Mouse (Mus musculus): ENCODE results near the gene Zcchc2. TPM values are rescaled to one million over a fixed set of nuclear protein-coding genes. Genes with fewer than 3 reads are reported as not detected.

The Zcchc2 gene
- total and polyA plus RNA-seq, 3 experiments, result 6.8 to 12.6 (median 7.8) TPM

DNA sequence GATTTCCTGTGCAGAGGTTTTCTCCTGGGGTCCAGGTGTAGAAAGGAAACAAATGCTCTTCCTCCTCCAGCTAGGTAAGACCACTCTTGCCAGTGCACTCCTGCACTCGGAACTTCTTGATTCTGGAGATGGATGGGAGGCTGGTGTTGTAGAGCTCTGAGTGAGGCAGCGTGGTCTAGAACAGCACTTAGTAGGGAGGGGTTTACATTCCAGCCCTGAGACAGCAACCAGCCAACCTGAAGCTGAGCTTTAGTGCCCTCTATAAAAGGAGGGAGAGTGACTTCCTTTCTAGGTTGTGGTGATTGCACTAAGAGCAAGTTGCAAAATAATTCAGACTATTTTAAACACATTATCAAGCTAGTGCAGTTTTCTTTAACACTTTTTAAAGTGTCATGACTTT lies 5.8 kb downstream of the Zcchc2 start:
- TF ChIP-seq ZKSCAN1 (IDR thresholded peaks at IDR 0.05; ENCODE audit: borderline replicate concordance, low read depth, low read length) (peak; percentile 23; the same call in 1 of the 2 replicates), TCF12 (IDR thresholded peaks at IDR 0.05; ENCODE audit: low read depth, low read length) (no peak)
- H3K27ac ChIP-seq (ENCODE audit: insufficient read depth, low read depth), result no peak overlapping the region
- H3K4me2 ChIP-seq (ENCODE audit: insufficient read depth, low read depth, poor library complexity, severe bottlenecking), result no peak overlapping the region
- peaks cover 39% of the 10 kb centered on the region for H3K79me2 ChIP-seq (replicated peaks; ENCODE audit: control insufficient read depth, extremely low read depth, insufficient read depth, poor library complexity, severe bottlenecking)
- in situ Hi-C loops (cut with MboI; ENCODE audit: low pct_ligation_motif_present, low pct_unique_long_range_greater_than_20kb, low sequenced_read_pairs), result no loop called here
- no peaks in the 10 kb centered on the region for H3K9me3 ChIP-seq (replicated peaks; ENCODE audit: low read length)
- no peak overlapping the region for H3K4me3 ChIP-seq (replicated peaks in 1 of 3; ENCODE audit: low read depth in 2 of 3, low read length in 2 of 3, poor library complexity in 1 of 3)
- H3K9ac ChIP-seq (ENCODE audit: insufficient read depth, low read depth), result no peak overlapping the region
- dilution Hi-C loops (cut with MboI; ENCODE audit: extremely low pct_ligation_motif_present, extremely low pct_unique_long_range_greater_than_20kb, low sequenced_read_pairs), result no loop called here
- no peak for DNase-seq (ENCODE audit: extremely low read depth)
- H3K27me3 ChIP-seq (replicated peaks), result no peaks in the 10 kb centered on the region
- H3K36me3 ChIP-seq (replicated peaks in 1 of 2; ENCODE audit: control insufficient read depth in 1 of 2, insufficient read depth in 1 of 2, low read length in 1 of 2), result peaks cover 0 to 19% of the 10 kb centered on the region in 2 experiments
- peaks cover 3 to 50% of the 10 kb centered on the region in 2 experiments; a peak in 3 of 4 replicates for H3K4me1 ChIP-seq (ENCODE audit: control insufficient read depth in 1 of 2, insufficient read depth in 2 of 2)

DNA sequence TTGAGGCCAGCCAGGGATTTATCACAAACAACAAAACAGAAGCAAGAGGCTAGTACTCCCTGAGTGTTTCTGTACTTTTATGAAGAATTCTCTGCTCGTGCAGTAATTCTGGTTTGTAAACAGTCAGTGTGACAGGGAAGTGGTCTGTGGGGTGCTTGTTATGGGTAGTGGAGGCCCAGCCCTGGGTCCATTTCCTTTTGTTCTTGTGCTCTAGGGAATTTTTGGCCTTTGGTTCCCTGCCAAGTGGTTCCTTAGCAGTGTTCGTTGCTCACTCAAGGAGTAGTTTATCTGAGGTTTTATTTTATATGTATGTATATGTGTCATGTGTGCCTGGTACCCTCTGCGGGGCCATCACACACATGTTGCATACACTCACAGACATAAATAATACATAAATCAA lies 7.1 kb downstream of the Zcchc2 start:
- H3K79me2 ChIP-seq (replicated peaks; ENCODE audit: control insufficient read depth, extremely low read depth, insufficient read depth, poor library complexity, severe bottlenecking), result peaks cover 28% of the 10 kb centered on the region
- no peaks in the 10 kb centered on the region for H3K27me3 ChIP-seq (replicated peaks)
- H3K9ac ChIP-seq (ENCODE audit: insufficient read depth, low read depth), result no peak overlapping the region
- H3K27ac ChIP-seq (ENCODE audit: insufficient read depth, low read depth), result no peak overlapping the region
- peaks cover 0 to 29% of the 10 kb centered on the region in 2 experiments for H3K36me3 ChIP-seq (replicated peaks in 1 of 2; ENCODE audit: control insufficient read depth in 1 of 2, insufficient read depth in 1 of 2, low read length in 1 of 2)
- H3K9me3 ChIP-seq (replicated peaks; ENCODE audit: low read length), result no peaks in the 10 kb centered on the region
- in situ Hi-C loops (cut with MboI; ENCODE audit: low pct_ligation_motif_present, low pct_unique_long_range_greater_than_20kb, low sequenced_read_pairs), result no loop called here
- DNase-seq (ENCODE audit: extremely low read depth), result no peak
- H3K4me2 ChIP-seq (ENCODE audit: insufficient read depth, low read depth, poor library complexity, severe bottlenecking), result no peak overlapping the region
- TF ChIP-seq UBTF (IDR thresholded peaks at IDR 0.05; ENCODE audit: low read depth, low read length) (no peak), ZKSCAN1 (IDR thresholded peaks at IDR 0.05; ENCODE audit: borderline replicate concordance, low read depth, low read length) (no peak), USF1 (IDR thresholded peaks at IDR 0.05; ENCODE audit: low read depth, low read length) (no peak), BHLHE40 (IDR thresholded peaks at IDR 0.05; ENCODE audit: low read depth, low read length) (no peak), MYC (IDR thresholded peaks at IDR 0.05; ENCODE audit: low read depth, low read length) (no peak), CHD1 (IDR thresholded peaks at IDR 0.05; ENCODE audit: low read depth, low read length) (no peak), TCF12 (IDR thresholded peaks at IDR 0.05; ENCODE audit: low read depth, low read length) (no peak), MAFK (IDR thresholded peaks at IDR 0.05; ENCODE audit: insufficient replicate concordance, low read length) (no peak), EP300 (IDR thresholded peaks at IDR 0.05; ENCODE audit: low read length) (no peak), MAX (IDR thresholded peaks at IDR 0.05; ENCODE audit: low read length) (no peak), E2F4 (IDR thresholded peaks at IDR 0.05; ENCODE audit: insufficient replicate concordance, low read depth, low read length) (no peak), RCOR1 (conservative IDR thresholded peaks at IDR 0.05; ENCODE audit: low read depth, low read length) (no peak), POLR2AphosphoS2 (IDR thresholded peaks at IDR 0.05; ENCODE audit: low read depth, low read length) (no peak)
- H3K4me3 ChIP-seq (replicated peaks in 1 of 3; ENCODE audit: low read depth in 2 of 3, low read length in 2 of 3, poor library complexity in 1 of 3), result no peak overlapping the region
- dilution Hi-C loops (cut with MboI; ENCODE audit: extremely low pct_ligation_motif_present, extremely low pct_unique_long_range_greater_than_20kb, low sequenced_read_pairs), result no loop called here
- peaks cover 3 to 50% of the 10 kb centered on the region in 2 experiments; a peak in 3 of 4 replicates for H3K4me1 ChIP-seq (ENCODE audit: control insufficient read depth in 1 of 2, insufficient read depth in 2 of 2)

DNA sequence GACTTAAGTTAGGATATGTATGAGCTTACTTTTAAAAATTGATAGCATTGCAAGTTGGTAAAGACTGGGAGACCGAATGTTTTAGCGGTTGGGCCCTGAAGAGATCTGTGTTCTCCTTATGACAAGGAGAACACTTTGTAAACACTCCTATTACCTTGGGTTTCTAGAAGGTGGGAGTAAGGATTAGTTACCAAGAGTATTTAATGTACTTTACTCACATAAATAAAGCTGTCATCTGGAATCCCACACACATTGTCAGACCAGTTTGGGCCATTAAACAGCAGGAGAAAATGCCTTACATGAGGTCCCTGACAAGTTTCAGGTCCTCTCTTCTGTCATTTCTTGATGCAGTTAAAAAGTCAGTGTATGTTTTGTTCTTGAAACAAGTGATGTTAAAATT lies 9.6 kb downstream of the Zcchc2 start:
- Histone ChIP-seq H3K27me3 (replicated peaks) (no peaks in the 10 kb centered on the region), H3K27ac (ENCODE audit: insufficient read depth, low read depth) (no peak overlapping the region), H3K4me1 (ENCODE audit: control insufficient read depth in 1 of 2, insufficient read depth in 2 of 2) (peaks cover 3 to 44% of the 10 kb centered on the region in 2 experiments; a peak in 3 of 4 replicates), H3K4me3 (replicated peaks in 1 of 3; ENCODE audit: low read depth in 2 of 3, low read length in 2 of 3, poor library complexity in 1 of 3) (no peak overlapping the region), H3K9ac (ENCODE audit: insufficient read depth, low read depth) (no peak overlapping the region), H3K36me3 (replicated peaks in 1 of 2; ENCODE audit: control insufficient read depth in 1 of 2, insufficient read depth in 1 of 2, low read length in 1 of 2) (peaks cover 18 to 52% of the 10 kb centered on the region in 2 experiments), H3K9me3 (replicated peaks; ENCODE audit: low read length) (no peaks in the 10 kb centered on the region), H3K79me2 (replicated peaks; ENCODE audit: control insufficient read depth, extremely low read depth, insufficient read depth, poor library complexity, severe bottlenecking) (peaks cover 14% of the 10 kb centered on the region), H3K4me2 (ENCODE audit: insufficient read depth, low read depth, poor library complexity, severe bottlenecking) (no peak overlapping the region)
- in situ Hi-C loops (cut with MboI; ENCODE audit: low pct_ligation_motif_present, low pct_unique_long_range_greater_than_20kb, low sequenced_read_pairs), result no loop called here
- no peak for TF ChIP-seq ZMIZ1 (IDR thresholded peaks at IDR 0.05; ENCODE audit: low read depth, low read length)
- no peak for TF ChIP-seq ELF1 (IDR thresholded peaks at IDR 0.05; ENCODE audit: low read depth, low read length)
- TF ChIP-seq MAZ (IDR thresholded peaks at IDR 0.05; ENCODE audit: low read depth, low read length), result no peak
- TF ChIP-seq USF2 (conservative IDR thresholded peaks at IDR 0.05; ENCODE audit: low read depth, low read length), result no peak
- dilution Hi-C loops (cut with MboI; ENCODE audit: extremely low pct_ligation_motif_present, extremely low pct_unique_long_range_greater_than_20kb, low sequenced_read_pairs), result no loop called here
- DNase-seq (ENCODE audit: extremely low read depth), result no peak

All from CH12.LX (cell line).